Mouse (Mus musculus): ENCODE data around the gene Klk1b21.
"Not testable (repeated sequence)": the region's sequence is repeated elsewhere in the genome, so short reads cannot be mapped to it uniquely, and the experiment has no call there.

The Klk1b21 gene

DNA sequence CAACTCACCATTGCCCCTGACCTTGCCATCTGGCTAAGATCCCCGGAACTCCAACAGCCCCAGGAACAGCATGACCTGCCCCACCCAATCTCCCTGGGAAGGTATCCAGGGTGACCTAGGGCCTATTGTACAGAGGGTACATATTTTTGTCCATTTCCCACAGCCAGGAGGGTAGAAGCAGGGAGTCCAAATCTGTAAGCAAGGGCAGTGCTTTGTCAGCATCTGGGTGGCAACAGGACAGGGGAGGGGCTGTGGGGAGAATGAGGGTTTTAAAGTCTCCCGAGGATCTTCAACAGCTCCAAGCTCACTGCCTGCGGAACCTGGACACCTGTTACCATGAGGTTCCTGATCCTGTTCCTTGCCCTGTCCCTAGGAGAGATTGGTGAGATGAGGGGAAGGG is at the start of gene Klk1b21:
Gene Klk1b21, plus strand, starts transcription at position 301 of the 400 bp plus-strand sequence.
- not testable (repeated sequence) for DNase-seq (ENCODE audit: low read depth, low spot score)

DNA sequence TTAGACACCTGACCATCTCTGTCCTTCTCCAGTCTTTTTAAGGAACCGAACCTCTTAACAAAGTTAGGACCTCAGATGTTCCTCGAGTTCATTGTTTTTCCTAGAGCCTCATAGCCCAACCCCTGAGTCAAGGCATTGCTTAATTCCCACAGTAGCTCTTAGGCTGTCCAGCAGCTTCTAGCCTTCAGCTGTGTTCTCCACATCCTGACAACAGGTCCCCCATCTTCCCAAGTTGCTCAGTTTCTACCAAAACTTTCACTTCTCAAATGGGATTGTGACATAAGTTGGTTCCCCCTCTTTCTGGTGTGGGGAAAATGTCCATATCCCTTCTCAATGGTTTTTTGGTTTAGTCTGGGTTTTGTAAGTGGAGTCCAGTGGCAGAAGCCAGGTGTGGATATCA is 30.0 kb upstream of the Klk1b21 start:
- no peak for DNase-seq (ENCODE audit: low read depth, low spot score)

DNA sequence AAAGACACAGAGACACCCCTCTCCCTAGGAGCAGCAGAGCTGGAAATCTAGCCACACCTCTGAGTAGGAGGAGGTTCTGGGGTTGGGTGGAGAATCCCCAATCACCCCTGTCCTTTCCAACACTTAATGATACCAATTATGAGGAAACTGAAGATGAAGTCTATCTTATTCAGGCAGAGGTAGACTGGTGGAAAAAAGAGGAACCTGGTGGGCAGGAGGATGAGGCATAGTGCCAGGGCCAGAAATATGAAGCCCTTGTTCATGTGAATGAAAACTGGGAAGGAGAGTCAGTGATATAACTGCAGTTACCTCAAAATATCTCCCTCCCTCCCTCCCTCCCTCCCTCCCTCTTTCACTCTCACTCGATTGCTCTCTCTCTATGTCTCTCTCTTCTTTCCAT is 24.4 kb upstream of the Klk1b21 start:
- no peak for DNase-seq (ENCODE audit: low read depth, low spot score)

DNA sequence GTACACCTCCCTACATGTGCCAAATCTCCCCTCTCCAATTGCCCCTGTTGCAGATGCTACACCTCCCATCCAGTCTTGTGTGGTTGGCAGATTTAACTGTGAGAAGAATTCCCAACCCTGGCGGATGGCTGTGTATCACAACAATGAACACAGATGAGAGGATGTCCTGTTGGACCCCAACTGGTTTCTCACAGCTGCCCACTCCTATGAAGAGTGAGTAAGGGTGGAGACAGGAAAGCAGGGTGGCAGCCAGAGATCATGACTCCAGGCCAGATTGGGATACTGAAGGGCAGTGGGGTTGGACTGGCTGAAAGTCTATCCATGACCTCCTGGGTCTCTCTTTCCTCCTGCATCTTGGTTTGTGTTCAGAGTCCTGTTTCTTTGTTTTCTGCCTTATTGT is 6.0 kb upstream of the Klk1b21 start:
- DNase-seq (ENCODE audit: low read depth, low spot score), result no peak

DNA sequence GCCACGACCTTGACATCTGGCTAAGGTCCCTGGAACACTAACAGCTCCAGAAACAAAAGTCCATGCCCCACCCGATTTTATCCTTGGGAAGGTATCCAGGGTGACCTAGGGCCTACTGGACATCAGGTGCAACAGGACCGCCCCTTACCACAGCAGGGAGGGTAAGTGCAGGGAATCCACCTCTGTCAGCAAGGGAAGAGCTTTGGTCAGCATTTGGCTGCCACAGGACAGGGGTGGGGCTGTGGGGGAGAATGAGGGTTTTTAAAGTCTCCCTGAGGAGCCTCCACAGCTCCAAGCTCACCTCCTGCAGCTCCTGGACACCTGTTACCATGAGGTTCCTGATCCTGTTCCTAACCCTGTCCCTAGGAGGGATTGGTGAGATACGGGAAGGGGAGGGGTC is 10.2 kb downstream of the Klk1b21 start, which contains the start of gene Klk1b22:
Gene Klk1b22, plus strand, starts transcription at position 301 of the 400 bp plus-strand sequence.
- no peak for DNase-seq (ENCODE audit: low read depth, low spot score)

DNA sequence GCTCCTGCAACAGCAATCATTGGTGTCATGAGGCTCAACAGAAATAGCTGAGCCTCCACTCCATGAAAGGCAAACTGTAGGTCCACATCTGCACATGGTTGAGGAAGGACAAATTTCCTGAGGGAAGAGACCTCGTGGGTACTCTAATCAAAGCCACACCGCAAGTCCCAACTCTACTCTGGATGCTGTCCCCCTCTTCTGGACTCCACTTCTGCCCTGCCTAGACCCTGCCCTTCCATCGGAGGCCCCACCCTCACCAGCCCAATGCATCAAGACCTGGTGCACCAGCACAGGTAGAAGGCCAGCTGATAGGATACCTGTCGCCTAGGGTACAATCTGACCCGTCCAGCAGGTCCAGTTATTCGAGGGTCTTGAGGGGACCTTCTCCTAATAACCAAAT is 21.3 kb downstream of the Klk1b21 start:
- DNase-seq (ENCODE audit: low read depth, low spot score), result no peak

DNA sequence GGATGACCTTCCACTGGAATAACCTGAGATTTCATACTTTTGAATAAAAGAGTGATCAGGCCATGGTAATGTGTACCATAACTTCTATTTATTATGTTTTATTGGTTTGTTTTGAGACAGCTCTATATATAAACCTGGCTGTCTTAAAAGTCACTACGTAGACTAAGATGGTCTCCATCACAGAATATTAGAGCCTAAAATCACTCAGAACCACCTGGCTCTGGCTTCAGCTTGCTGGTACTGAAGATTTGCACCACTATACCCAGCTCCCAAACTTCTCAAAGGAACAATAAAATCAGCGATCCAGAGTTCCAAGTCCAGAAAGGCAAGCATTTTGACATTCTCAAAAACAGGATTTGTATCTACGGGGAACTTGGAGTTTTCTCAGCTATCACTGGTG is 34.3 kb downstream of the Klk1b21 start, which contains the start of gene Klk1b16:
Gene Klk1b16, plus strand, starts transcription at position 301 of the 400 bp plus-strand sequence.
- DNase-seq (ENCODE audit: low read depth, low spot score), result no peak

Data from retina, postnatal 7 days (tissue).